Mouse (Mus musculus) CH12.LX (cell line): ENCODE data around the gene Rictor. TPM values are rescaled to one million over a fixed set of nuclear protein-coding genes. Genes with fewer than 3 reads are reported as not detected.

ENCODE experiments used
- DNase-seq: peaks from one replicate; pipeline ENCODE4 v3.0.0-alpha.2; 2013; ENCODE audit errors: extremely low read depth
- H3K27ac ChIP-seq: 2 replicates; pipeline ENCODE4 v1.5.1; 2012; ENCODE audit warnings: low read depth, mild to moderate bottlenecking, control low read depth, moderate library complexity; ENCODE audit not compliant: insufficient read depth
- H3K27me3 ChIP-seq: replicated peaks from 2 replicates; pipeline ENCODE3; 2012; ENCODE audit warnings: inconsistent platforms
- H3K36me3 ChIP-seq, 2 experiments: replicated peaks in 1 of 2; 2 replicates each; pipeline versions ENCODE3 to v1.6.1; 2012; ENCODE audit warnings: inconsistent platforms in 1 of 2, low read length in 1 of 2, mild to moderate bottlenecking in 1 of 2, mixed read lengths in 1 of 2, moderate library complexity in 1 of 2; ENCODE audit not compliant: control insufficient read depth in 1 of 2, insufficient read depth in 1 of 2
- H3K4me1 ChIP-seq, 2 experiments: 2 replicates each; pipeline ENCODE4 v1.6.1; 2012; ENCODE audit warnings: inconsistent platforms in 1 of 2, moderate library complexity in 1 of 2; ENCODE audit not compliant: insufficient read depth in 2 of 2, control insufficient read depth in 1 of 2
- H3K4me2 ChIP-seq: 2 replicates; pipeline ENCODE4 v1.6.1; 2012; ENCODE audit warnings: low read depth, mild to moderate bottlenecking, control low read depth; ENCODE audit not compliant: poor library complexity, insufficient read depth, severe bottlenecking
- H3K4me3 ChIP-seq, 3 experiments: fragments of 150-350 bp in 1 of 3; sonication (generic) in 1 of 3; replicated peaks in 1 of 3; 2 replicates each; pipeline versions ENCODE3 to v1.5.1; 2011 to 2012; ENCODE audit warnings: low read depth in 2 of 3, low read length in 2 of 3, mild to moderate bottlenecking in 2 of 3, moderate library complexity in 2 of 3, control low read depth in 1 of 3, improper control_type of control experiment in 1 of 3, inconsistent platforms in 1 of 3, mixed read lengths in 1 of 3; ENCODE audit not compliant: poor library complexity in 1 of 3
- H3K79me2 ChIP-seq: replicated peaks from 2 replicates; pipeline ENCODE4 v1.6.1; 2012; ENCODE audit warnings: mild to moderate bottlenecking, moderate library complexity; ENCODE audit not compliant: control insufficient read depth, poor library complexity, insufficient read depth, severe bottlenecking; ENCODE audit errors: extremely low read depth
- H3K9ac ChIP-seq: 2 replicates; pipeline ENCODE4 v1.6.1; 2012; ENCODE audit warnings: low read depth, mild to moderate bottlenecking, control low read depth, moderate library complexity; ENCODE audit not compliant: insufficient read depth
- H3K9me3 ChIP-seq: replicated peaks from 2 replicates; pipeline ENCODE3; 2012; ENCODE audit warnings: low read length, inconsistent platforms, mixed read lengths
- BHLHE40 ChIP-seq: IDR thresholded peaks from 2 replicates; pipeline ENCODE4 v1.6.1; 2011; ENCODE audit warnings: mild to moderate bottlenecking, low read depth, low read length, improper control_type of control experiment
- CHD1 ChIP-seq: IDR thresholded peaks from 2 replicates; pipeline ENCODE4 v1.6.1; 2012; ENCODE audit warnings: low read depth, low read length, improper control_type of control experiment, inconsistent platforms
- E2F4 ChIP-seq: IDR thresholded peaks from 2 replicates; pipeline ENCODE4 v1.6.1; 2011; ENCODE audit warnings: low read depth, low read length, improper control_type of control experiment; ENCODE audit not compliant: insufficient replicate concordance
- ETS1 ChIP-seq: conservative IDR thresholded peaks from 2 replicates; pipeline ENCODE4 v1.6.1; 2012; ENCODE audit warnings: low read depth, mild to moderate bottlenecking, inconsistent platforms, low read length, improper control_type of control experiment, moderate library complexity
- GABPA ChIP-seq: IDR thresholded peaks from 2 replicates; pipeline ENCODE4 v1.6.1; 2012; ENCODE audit warnings: low read depth, low read length, improper control_type of control experiment, inconsistent platforms; ENCODE audit not compliant: insufficient replicate concordance
- MAZ ChIP-seq: IDR thresholded peaks from 2 replicates; pipeline ENCODE4 v1.6.1; 2012; ENCODE audit warnings: low read depth, mild to moderate bottlenecking, inconsistent platforms, low read length, improper control_type of control experiment, moderate library complexity
- MXI1 ChIP-seq: IDR thresholded peaks from 2 replicates; pipeline ENCODE4 v1.6.1; 2011; ENCODE audit warnings: mild to moderate bottlenecking, low read depth, low read length, improper control_type of control experiment
- MYC ChIP-seq: IDR thresholded peaks from 2 replicates; pipeline ENCODE4 v1.6.1; 2011; ENCODE audit warnings: low read depth, mild to moderate bottlenecking, improper control_type of control experiment, low read length
- PAX5 ChIP-seq: IDR thresholded peaks from 2 replicates; pipeline ENCODE4 v1.6.1; 2012; ENCODE audit warnings: low read length, inconsistent platforms, mixed read lengths
- RCOR1 ChIP-seq: conservative IDR thresholded peaks from 2 replicates; pipeline ENCODE4 v1.6.1; 2012; ENCODE audit warnings: low read depth, mild to moderate bottlenecking, inconsistent platforms, low read length, improper control_type of control experiment
- SIN3A ChIP-seq: IDR thresholded peaks from 2 replicates; pipeline ENCODE4 v1.6.1; 2012; ENCODE audit warnings: low read length, improper control_type of control experiment, inconsistent platforms
- SMC3 ChIP-seq: IDR thresholded peaks from 2 replicates; pipeline ENCODE4 v1.6.1; 2011; ENCODE audit warnings: low read depth, low read length, improper control_type of control experiment
- TBP ChIP-seq: conservative IDR thresholded peaks from 2 replicates; pipeline ENCODE4 v1.6.1; 2011; ENCODE audit warnings: low read depth, low read length, improper control_type of control experiment
- USF1 ChIP-seq: IDR thresholded peaks from 2 replicates; pipeline ENCODE4 v1.6.1; 2014; ENCODE audit warnings: low read depth, mild to moderate bottlenecking, inconsistent platforms, low read length, improper control_type of control experiment
- USF2 ChIP-seq: conservative IDR thresholded peaks from 2 replicates; pipeline ENCODE4 v1.6.1; 2011; ENCODE audit warnings: low read depth, low read length, improper control_type of control experiment
- ZC3H11A ChIP-seq: IDR thresholded peaks from 2 replicates; pipeline ENCODE4 v1.6.1; 2012; ENCODE audit warnings: low read depth, mild to moderate bottlenecking, inconsistent platforms, low read length, improper control_type of control experiment
- ZKSCAN1 ChIP-seq: IDR thresholded peaks from 2 replicates; pipeline ENCODE4 v1.6.1; 2012; ENCODE audit warnings: low read depth, inconsistent platforms, low read length, improper control_type of control experiment, borderline replicate concordance
- ZNF384 ChIP-seq: IDR thresholded peaks from 2 replicates; pipeline ENCODE4 v1.6.1; 2012; ENCODE audit warnings: low read depth, low read length, improper control_type of control experiment, inconsistent platforms
- dilution Hi-C: fragments of 300-500 bp; cut with MboI; formaldehyde crosslinking; loops from 2 replicates; pipeline ENCODE4 v1.14.3; 2020; ENCODE audit warnings: low sequenced_read_pairs; ENCODE audit not compliant: extremely low pct_unique_long_range_greater_than_20kb, extremely low pct_ligation_motif_present
- in situ Hi-C: fragments of 300-500 bp; cut with MboI; formaldehyde crosslinking; loops from 3 replicates; pipeline ENCODE4 v1.14.3; 2019; ENCODE audit warnings: low sequenced_read_pairs, low pct_ligation_motif_present, low pct_unique_long_range_greater_than_20kb, mixed read lengths
- polyA plus RNA-seq: library from polyadenylated mRNA; unstranded; fragments of >175 nt; gene quantifications from 2 replicates; pipeline ENCODE4 v1.2.1, GENCODE M21; 2012; ENCODE audit warnings: low read depth; ENCODE audit not compliant: insufficient read length
- total RNA-seq, 2 experiments: library from RNA; depleted of rRNA; stranded (reverse); fragments of 300-350 nt in 1 of 2; fragments of >200 nt in 1 of 2; gene quantifications; 2 replicates each; pipeline ENCODE4 v1.2.3; 2012 to 2014

Gene Rictor
- total and polyA plus RNA-seq, 3 experiments = 7.1 to 8.0 (median 7.4) TPM

- in situ Hi-C loops = no loop called here
- H3K4me3 ChIP-seq = no peak overlapping the region
- H3K27me3 ChIP-seq = no peaks in the 10 kb centered on the region
- peaks cover 0 to 16% of the 10 kb centered on the region in 2 experiments for H3K36me3 ChIP-seq
- TF ChIP-seq E2F4 (no peak), SMC3 (no peak), RCOR1 (no peak), CHD1 (no peak), TBP (no peak), SIN3A (no peak), ZC3H11A (no peak), ZKSCAN1 (no peak)
- TF ChIP-seq, all 38 proteins: peak for 0
- Histone ChIP-seq H3K4me1 (peaks cover 0 to 12% of the 10 kb centered on the region in 2 experiments; a peak in 1 of 4 replicates), H3K9ac (no peak overlapping the region), H3K4me2 (no peak overlapping the region), H3K79me2 (peaks cover 17% of the 10 kb centered on the region; the same call in 1 of the 2 replicates), H3K27ac (no peak overlapping the region), H3K9me3 (no peaks in the 10 kb centered on the region)
- dilution Hi-C loops = no loop called here
- DNase-seq = no peak
Measured at GRCm38 (mm10) chr15:6733076-6733475, 24.9 kb downstream of the Rictor start.

- H3K27me3 ChIP-seq = no peaks in the 10 kb centered on the region
- H3K4me1 ChIP-seq = peaks cover 0 to 4% of the 10 kb centered on the region in 2 experiments; a peak in 1 of 4 replicates
- no peaks in the 10 kb centered on the region for H3K9me3 ChIP-seq
- H3K9ac ChIP-seq = no peak overlapping the region
- peaks cover 5 to 42% of the 10 kb centered on the region in 2 experiments for H3K36me3 ChIP-seq
- no peak overlapping the region for H3K4me3 ChIP-seq
- H3K4me2 ChIP-seq = no peak overlapping the region
- no peaks in the 10 kb centered on the region for H3K79me2 ChIP-seq
- in situ Hi-C loops = no loop called here
- H3K27ac ChIP-seq = no peak overlapping the region
- dilution Hi-C loops = no loop called here
- DNase-seq = no peak
- TF ChIP-seq GABPA (no peak), PAX5 (no peak), BHLHE40 (no peak), ETS1 (no peak), ZNF384 (no peak), SMC3 (no peak), MYC (no peak), USF2 (no peak), USF1 (no peak), MAZ (no peak), MXI1 (no peak), RCOR1 (no peak)
Measured at GRCm38 (mm10) chr15:6739180-6739579, 31.0 kb downstream of the Rictor start.
